Mouse (Mus musculus): ENCODE data around the gene Zfp622. TPM values are rescaled to one million over a fixed set of nuclear protein-coding genes. Genes with fewer than 3 reads are reported as not detected.
A peak's percentile ranks its signal among the peaks of the same experiment; 100 is the strongest.

Gene Zfp622
- polyA plus RNA-seq (2012; rRNA removed): 29.7 and 30.3 TPM in 2 replicates

- Histone ChIP-seq H3K27me3 (ENCODE audit: control insufficient read depth, insufficient read depth, low read length) (no peaks in the 10 kb centered on the region), H3K4me3 (replicated peaks; ENCODE audit: insufficient read depth, low read depth, low read length) (peak within 1 kb of the TSS; percentile 90), H3K27ac (ENCODE audit: insufficient read depth, low read length) (peak within 1 kb of the TSS; percentile 45), H3K4me1 (ENCODE audit: control insufficient read depth, insufficient read depth, low read length) (peaks cover 6% of the 10 kb centered on the region; the same call in 1 of the 2 replicates)
- TF ChIP-seq CTCF (IDR thresholded peaks at IDR 0.05; ENCODE audit: borderline replicate concordance, insufficient read depth, low read depth, low read length) (no peak), POLR2A (IDR thresholded peaks at IDR 0.05; ENCODE audit: borderline replicate concordance, insufficient read depth, low read length) (peak; percentile 74; the same call in 1 of the 2 replicates)
- DNase-seq: peak; percentile 94 to 97
- under 1% methylated on average over 57 of the region's 57 CpGs for WGBS
These were observed at the start of gene Zfp622 for GRCm38 (mm10) chr15:25984067-25984733. TSS of gene Zfp622 (plus strand) at chr15:25984366.

DNA sequence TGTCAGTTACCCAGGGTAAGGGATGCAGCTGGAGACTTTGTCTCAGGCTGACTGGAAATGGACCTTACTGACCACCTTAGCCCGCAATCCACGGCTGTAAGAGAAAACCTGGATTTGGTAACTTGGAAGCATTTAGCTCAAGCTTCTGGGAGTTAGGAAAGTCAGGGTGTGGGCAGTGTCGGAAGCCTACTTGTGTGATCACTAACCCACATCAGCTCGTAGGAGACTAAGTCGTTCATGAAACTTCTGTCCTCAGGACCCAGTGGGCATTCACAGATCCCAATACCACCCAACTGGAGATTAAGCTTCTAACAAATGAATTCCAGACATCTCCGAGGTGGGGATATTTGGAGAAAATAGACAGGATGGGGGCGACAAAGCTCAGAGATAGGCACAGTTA, 49.8 kb upstream of the Zfp622 start:
- TF ChIP-seq CTCF (IDR thresholded peaks at IDR 0.05; ENCODE audit: borderline replicate concordance, insufficient read depth, low read depth, low read length) (no peak), POLR2A (IDR thresholded peaks at IDR 0.05; ENCODE audit: borderline replicate concordance, insufficient read depth, low read length) (no peak)
- Histone ChIP-seq H3K27me3 (ENCODE audit: control insufficient read depth, insufficient read depth, low read length) (no peaks in the 10 kb centered on the region), H3K27ac (ENCODE audit: insufficient read depth, low read length) (no peak overlapping the region), H3K4me3 (replicated peaks; ENCODE audit: insufficient read depth, low read depth, low read length) (no peak overlapping the region), H3K4me1 (ENCODE audit: control insufficient read depth, insufficient read depth, low read length) (peaks cover 13% of the 10 kb centered on the region)
- 93% methylated on average over 7 of the region's 7 CpGs for WGBS
- DNase-seq: no peak

- no peak for DNase-seq
- no peaks in the 10 kb centered on the region for H3K27me3 ChIP-seq (ENCODE audit: control insufficient read depth, insufficient read depth, low read length)
- H3K4me1 ChIP-seq (ENCODE audit: control insufficient read depth, insufficient read depth, low read length): peaks cover 6% of the 10 kb centered on the region; the same call in 1 of the 2 replicates
- no peak overlapping the region for H3K27ac ChIP-seq (ENCODE audit: insufficient read depth, low read length)
- WGBS: 94% methylated on average over 7 of the region's 7 CpGs
- no peak overlapping the region for H3K4me3 ChIP-seq (replicated peaks; ENCODE audit: insufficient read depth, low read depth, low read length)
- no peak for TF ChIP-seq POLR2A (IDR thresholded peaks at IDR 0.05; ENCODE audit: borderline replicate concordance, insufficient read depth, low read length)
- no peak for TF ChIP-seq CTCF (IDR thresholded peaks at IDR 0.05; ENCODE audit: borderline replicate concordance, insufficient read depth, low read depth, low read length)
These were observed 45.7 kb upstream of the Zfp622 start for GRCm38 (mm10) chr15:25938496-25938895.

GRCm38 (mm10) chr15:25940397-25941377, 43.5 kb upstream of the Zfp622 start:
- Histone ChIP-seq H3K4me3 (replicated peaks; ENCODE audit: insufficient read depth, low read depth, low read length) (no peak overlapping the region), H3K27me3 (ENCODE audit: control insufficient read depth, insufficient read depth, low read length) (no peaks in the 10 kb centered on the region), H3K27ac (ENCODE audit: insufficient read depth, low read length) (no peak overlapping the region), H3K4me1 (ENCODE audit: control insufficient read depth, insufficient read depth, low read length) (no peaks in the 10 kb centered on the region; the same call in 1 of the 2 replicates)
- DNase-seq: no peak
- 62% methylated on average over 24 of the region's 24 CpGs for WGBS
- TF ChIP-seq CTCF (IDR thresholded peaks at IDR 0.05; ENCODE audit: borderline replicate concordance, insufficient read depth, low read depth, low read length): no peak
- no peak for TF ChIP-seq POLR2A (IDR thresholded peaks at IDR 0.05; ENCODE audit: borderline replicate concordance, insufficient read depth, low read length)

- TF ChIP-seq POLR2A (IDR thresholded peaks at IDR 0.05; ENCODE audit: borderline replicate concordance, insufficient read depth, low read length) (no peak), CTCF (IDR thresholded peaks at IDR 0.05; ENCODE audit: borderline replicate concordance, insufficient read depth, low read depth, low read length) (no peak)
- Histone ChIP-seq H3K4me1 (ENCODE audit: control insufficient read depth, insufficient read depth, low read length) (no peaks in the 10 kb centered on the region; the same call in 1 of the 2 replicates), H3K27me3 (ENCODE audit: control insufficient read depth, insufficient read depth, low read length) (no peaks in the 10 kb centered on the region), H3K27ac (ENCODE audit: insufficient read depth, low read length) (no peak overlapping the region), H3K4me3 (replicated peaks; ENCODE audit: insufficient read depth, low read depth, low read length) (no peak overlapping the region)
- 66% methylated on average over 11 of the region's 11 CpGs for WGBS
- DNase-seq: no peak
These were observed 42.7 kb upstream of the Zfp622 start for GRCm38 (mm10) chr15:25941514-25941913.

DNA sequence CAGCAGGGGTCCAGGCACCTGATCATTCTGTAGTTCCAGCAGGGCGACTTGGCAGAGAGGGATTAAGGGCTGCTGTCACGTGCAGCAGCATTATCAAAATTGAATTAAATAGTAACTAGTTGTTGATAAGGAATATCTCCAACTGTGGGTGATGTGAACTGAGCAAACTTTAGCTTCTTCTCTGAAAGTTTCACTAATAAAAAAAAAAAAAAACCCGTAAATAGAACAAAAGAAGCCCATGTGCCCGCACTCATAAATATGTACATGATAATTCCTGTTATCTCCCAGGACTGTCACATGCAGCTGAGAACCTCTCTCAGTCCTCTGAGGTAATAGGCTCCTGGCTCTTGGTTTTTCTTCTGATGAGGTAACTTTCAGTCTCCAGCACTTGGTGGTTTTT, 41.8 kb upstream of the Zfp622 start:
- no peak for DNase-seq
- WGBS: 62% methylated on average over 4 of the region's 4 CpGs
- Histone ChIP-seq H3K4me1 (ENCODE audit: control insufficient read depth, insufficient read depth, low read length) (no peaks in the 10 kb centered on the region; the same call in 1 of the 2 replicates), H3K27ac (ENCODE audit: insufficient read depth, low read length) (no peak overlapping the region), H3K27me3 (ENCODE audit: control insufficient read depth, insufficient read depth, low read length) (no peaks in the 10 kb centered on the region), H3K4me3 (replicated peaks; ENCODE audit: insufficient read depth, low read depth, low read length) (no peak overlapping the region)
- TF ChIP-seq CTCF (IDR thresholded peaks at IDR 0.05; ENCODE audit: borderline replicate concordance, insufficient read depth, low read depth, low read length) (no peak), POLR2A (IDR thresholded peaks at IDR 0.05; ENCODE audit: borderline replicate concordance, insufficient read depth, low read length) (no peak)

- WGBS: 93% methylated on average over 15 of the region's 15 CpGs
- TF ChIP-seq POLR2A (IDR thresholded peaks at IDR 0.05; ENCODE audit: borderline replicate concordance, insufficient read depth, low read length) (no peak), CTCF (IDR thresholded peaks at IDR 0.05; ENCODE audit: borderline replicate concordance, insufficient read depth, low read depth, low read length) (no peak)
These were observed 40.6 kb upstream of the Zfp622 start for GRCm38 (mm10) chr15:25943386-25944137.

More at GRCm38 (mm10) chr15:25943386-25944137, 40.6 kb upstream of the Zfp622 start:
- DNase-seq: no peak
- Histone ChIP-seq H3K27me3 (ENCODE audit: control insufficient read depth, insufficient read depth, low read length) (no peaks in the 10 kb centered on the region), H3K4me1 (ENCODE audit: control insufficient read depth, insufficient read depth, low read length) (no peaks in the 10 kb centered on the region; the same call in 1 of the 2 replicates), H3K4me3 (replicated peaks; ENCODE audit: insufficient read depth, low read depth, low read length) (no peak overlapping the region), H3K27ac (ENCODE audit: insufficient read depth, low read length) (no peak overlapping the region)
